Mouse (Mus musculus): ENCODE data around the gene Vpreb1.
A peak's percentile ranks its signal among the peaks of the same experiment; 100 is the strongest.

Vpreb1 gene

GRCm38 (mm10) chr16:16870617-16871331 lies at the start of gene Vpreb1, which contains the start of gene Top3b:
TSS of gene Vpreb1 (minus strand) at chr16:16870843.
TSS of gene Top3b (plus strand) at chr16:16870736.
- peak; percentile 96 for DNase-seq (ENCODE audit: low read depth, low spot score)

- DNase-seq (ENCODE audit: low read depth, low spot score), result no peak
Measured at GRCm38 (mm10) chr16:16918441-16919117, 47.9 kb upstream of the Vpreb1 start.

DNA sequence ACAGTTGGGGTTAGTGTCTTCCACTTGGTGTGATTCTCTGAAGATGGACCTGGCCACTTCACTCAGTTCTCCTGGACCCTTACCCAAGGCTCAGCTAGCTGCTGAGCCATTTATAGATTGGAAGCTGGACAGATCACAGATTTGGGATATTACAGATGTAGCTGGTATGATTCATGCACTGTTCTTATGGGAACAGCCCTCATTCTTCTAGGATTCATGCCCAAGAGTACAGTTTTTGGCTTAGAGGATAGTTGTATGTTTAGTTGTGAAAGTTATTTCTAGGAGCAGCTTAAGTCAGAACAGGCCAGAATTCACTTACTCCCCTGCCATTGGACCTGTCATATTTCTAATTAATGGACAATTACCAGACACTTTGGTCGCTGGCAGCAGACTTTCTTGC lies 42.8 kb upstream of the Vpreb1 start:
- no peak for DNase-seq (ENCODE audit: low read depth, low spot score)

DNA sequence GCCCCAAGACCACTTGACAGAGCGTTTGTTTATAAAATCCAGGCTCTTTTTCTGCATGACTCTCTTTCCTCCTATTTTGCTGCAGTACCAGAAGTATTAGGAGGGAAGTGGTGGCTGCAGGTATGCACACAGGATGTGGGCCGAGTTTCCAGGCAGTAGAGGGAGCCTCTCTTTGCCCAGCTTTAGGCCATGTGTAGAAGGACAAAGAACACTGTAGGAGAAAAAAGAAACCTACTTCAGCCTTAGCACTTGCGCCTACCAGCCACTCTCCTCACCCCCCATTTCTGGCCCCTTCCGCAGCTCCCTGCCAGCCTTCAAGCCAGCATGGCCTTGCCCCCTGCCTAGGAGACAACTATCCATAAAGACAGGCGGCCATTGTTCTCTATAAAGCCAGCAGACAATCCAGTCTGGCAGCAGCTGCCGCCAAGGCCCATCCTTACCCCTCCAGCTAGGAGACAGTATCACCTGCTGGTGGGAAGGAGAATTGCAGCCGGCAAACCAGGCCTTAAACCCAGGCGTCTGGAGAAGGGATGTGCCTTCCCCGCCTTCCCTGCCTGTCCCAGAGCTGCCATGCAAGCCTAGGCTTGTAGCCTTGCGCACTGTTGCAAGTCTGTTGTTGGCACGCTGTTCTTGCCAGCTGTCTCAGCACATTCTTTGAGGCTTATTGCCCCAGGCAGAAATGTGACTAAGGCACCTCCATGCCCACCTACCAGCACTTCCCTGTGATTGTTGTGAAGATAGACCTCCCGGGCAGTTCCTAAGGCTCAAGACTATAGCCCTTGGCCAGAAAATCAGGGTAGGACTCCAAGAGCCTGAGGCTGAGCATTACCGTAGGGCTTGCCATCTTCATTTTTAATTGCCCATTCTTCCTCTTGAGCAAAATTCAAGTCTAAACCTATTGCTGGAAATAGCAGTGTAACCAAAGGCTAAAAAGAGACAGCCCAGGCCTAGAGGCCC lies 41.3 kb upstream of the Vpreb1 start:
- peak; percentile 76 for DNase-seq (ENCODE audit: low read depth, low spot score)

DNA sequence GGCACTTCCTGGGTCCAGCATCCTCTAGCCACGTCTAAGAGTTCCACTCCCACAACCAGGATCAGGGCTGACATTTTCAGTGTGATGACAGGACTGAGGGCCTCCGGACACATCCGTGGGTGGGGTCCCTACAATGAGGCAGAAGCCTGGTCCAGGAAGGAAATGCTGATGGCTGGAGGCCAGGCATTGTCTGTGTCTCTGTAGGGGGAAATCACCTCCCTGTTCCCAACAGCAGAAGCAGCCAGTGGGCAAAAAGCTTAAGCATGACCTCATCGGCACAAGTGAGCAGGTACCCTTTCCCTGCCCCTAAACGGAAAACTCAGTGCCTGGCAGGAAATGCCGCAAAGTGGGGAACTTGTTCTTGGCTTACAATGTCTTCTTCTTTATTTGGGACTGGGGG lies 37.2 kb upstream of the Vpreb1 start:
- DNase-seq (ENCODE audit: low read depth, low spot score), result peak; percentile 6

GRCm38 (mm10) chr16:16903188-16903587 lies 32.5 kb upstream of the Vpreb1 start:
- no peak for DNase-seq (ENCODE audit: low read depth, low spot score)

DNA sequence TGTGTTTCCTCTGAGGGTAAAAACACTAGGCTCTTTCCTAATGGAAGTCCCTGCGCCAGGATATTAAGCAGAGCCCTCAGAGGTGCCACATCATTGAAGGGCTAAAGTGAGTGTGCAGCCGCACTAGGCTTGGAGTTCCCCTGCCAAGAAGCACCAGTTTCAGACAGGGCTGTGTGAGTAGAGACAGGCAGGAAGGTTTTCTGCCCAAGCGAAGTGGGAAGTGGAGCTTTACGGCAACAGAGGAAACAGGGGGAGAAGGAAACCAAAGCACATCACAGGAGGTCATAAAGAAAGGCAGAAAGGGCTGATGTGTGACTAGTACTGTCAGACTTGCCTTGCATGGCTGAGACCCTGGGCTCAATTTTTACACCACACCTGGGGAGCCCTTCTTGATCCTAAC lies 31.7 kb upstream of the Vpreb1 start:
- DNase-seq (ENCODE audit: low read depth, low spot score), result no peak

GRCm38 (mm10) chr16:16897056-16897584 lies 26.5 kb upstream of the Vpreb1 start:
- peak; percentile 11 for DNase-seq (ENCODE audit: low read depth, low spot score)

GRCm38 (mm10) chr16:16896382-16897055 lies 25.9 kb upstream of the Vpreb1 start, which contains the start of gene Ppm1f:
TSS of gene Ppm1f (plus strand) at chr16:16896469.
- DNase-seq (ENCODE audit: low read depth, low spot score), result peak; percentile 95

DNA sequence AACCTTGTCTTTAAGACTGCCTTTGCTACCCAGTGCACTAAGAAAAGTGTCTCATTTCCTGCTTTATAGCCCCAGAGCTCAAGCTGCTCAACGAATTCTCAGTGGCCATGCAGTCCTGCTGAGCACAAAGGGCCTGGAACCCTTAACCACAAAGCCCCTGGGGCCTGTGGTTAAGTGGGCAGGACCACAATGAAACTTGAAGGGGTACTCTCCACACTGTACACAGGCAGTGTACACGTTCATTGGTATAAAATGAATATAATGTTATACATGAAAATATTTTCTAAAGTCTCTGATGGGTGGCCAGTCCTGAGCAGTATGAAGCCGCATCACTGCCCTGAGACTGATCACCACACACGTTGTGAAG lies 25.4 kb upstream of the Vpreb1 start:
- DNase-seq (ENCODE audit: low read depth, low spot score), result no peak

DNA sequence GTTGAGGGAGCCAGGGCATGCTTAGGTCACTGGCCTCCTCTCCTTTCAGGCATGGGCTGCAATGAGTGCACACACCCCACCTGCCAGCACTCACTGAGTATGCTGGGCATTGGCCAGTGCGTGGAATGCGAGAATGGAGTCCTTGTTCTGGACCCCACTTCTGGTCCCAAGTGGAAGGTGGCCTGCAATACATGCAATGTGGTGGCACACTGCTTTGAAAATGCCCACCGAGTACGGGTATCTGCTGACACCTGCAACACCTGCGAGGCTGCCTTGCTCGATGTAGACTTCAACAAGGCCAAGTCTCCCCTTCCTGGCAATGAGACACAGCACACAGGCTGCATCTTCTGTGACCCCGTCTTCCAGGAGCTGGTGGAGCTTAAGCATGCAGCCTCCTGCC lies 21.7 kb upstream of the Vpreb1 start:
- no peak for DNase-seq (ENCODE audit: low read depth, low spot score)

- no peak for DNase-seq (ENCODE audit: low read depth, low spot score)
Measured at GRCm38 (mm10) chr16:16888341-16888740, 17.7 kb upstream of the Vpreb1 start.

- DNase-seq (ENCODE audit: low read depth, low spot score), result no peak
Measured at GRCm38 (mm10) chr16:16879025-16879424, 8.4 kb upstream of the Vpreb1 start.

- DNase-seq (ENCODE audit: low read depth, low spot score), result peak; percentile 2
Measured at GRCm38 (mm10) chr16:16870241-16870616, 414 bp downstream of the Vpreb1 start.

GRCm38 (mm10) chr16:16865696-16866561 lies 4.7 kb downstream of the Vpreb1 start:
- peak; percentile 41 for DNase-seq (ENCODE audit: low read depth, low spot score)

- DNase-seq (ENCODE audit: low read depth, low spot score), result no peak
Measured at GRCm38 (mm10) chr16:16865217-16865616, 5.4 kb downstream of the Vpreb1 start.

DNA sequence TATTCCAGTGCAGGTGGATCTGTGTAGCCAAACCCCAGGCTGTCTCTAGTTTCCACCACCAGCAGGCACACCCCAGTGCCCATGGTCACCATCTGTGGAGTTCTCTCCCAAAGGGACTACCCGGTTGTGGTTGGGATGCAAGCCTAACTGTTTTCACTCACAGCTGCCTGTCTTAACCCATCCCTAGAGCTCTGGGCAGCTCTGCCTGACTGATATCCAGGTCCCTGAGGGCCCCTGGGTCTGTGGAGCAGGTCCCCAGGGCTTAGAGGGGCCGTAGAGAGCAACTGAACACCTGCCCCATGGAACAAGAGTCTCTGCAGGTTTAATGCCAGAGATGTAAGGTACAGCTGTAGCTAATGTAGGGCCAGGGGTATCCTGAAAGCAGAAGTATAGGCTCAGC lies 6.7 kb downstream of the Vpreb1 start, which contains the start of gene Igll1:
Gene Igll1, minus strand, starts transcription at position 8 of the 400 bp plus-strand sequence.
- no peak for DNase-seq (ENCODE audit: low read depth, low spot score)

- no peak for DNase-seq (ENCODE audit: low read depth, low spot score)
Measured at GRCm38 (mm10) chr16:16862288-16862687, 8.4 kb downstream of the Vpreb1 start.

DNA sequence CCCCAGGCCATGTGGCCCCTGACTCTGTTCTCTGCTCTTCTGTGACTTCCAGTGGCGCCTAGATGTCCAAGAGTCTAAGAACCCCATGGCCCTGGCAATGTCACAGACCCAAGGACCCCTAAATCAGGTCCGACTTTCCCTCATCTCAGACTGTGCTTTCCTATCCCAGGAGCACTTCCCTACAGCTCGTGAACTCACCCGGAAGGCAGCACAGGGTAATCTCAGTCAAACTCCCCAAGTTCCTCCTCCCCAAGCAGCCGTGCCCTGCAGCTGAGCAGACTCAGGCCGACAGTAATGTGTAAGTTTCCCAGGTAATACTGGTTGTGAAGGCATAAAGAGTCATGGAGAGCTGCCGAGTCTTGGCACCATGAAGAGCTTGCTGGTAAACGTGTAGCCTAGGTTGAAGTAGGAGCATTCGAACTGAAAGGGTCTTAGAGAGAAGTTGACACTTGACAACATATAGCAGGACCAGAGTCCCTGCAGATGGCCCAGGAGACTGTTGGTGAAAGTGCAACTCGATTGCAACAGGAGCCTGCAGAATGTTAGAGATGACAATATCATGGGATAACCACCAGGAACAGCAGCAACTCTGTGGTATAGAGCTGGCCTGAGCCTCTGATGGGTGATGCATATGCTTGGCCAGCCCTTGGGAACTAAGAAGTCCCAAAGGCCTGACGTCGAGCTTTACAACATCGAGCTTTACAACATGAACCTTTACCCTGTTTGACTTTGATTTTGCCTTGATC lies 13.7 kb downstream of the Vpreb1 start:
- DNase-seq (ENCODE audit: low read depth, low spot score), result no peak

All from forelimb bud, embryonic 11.5 days (tissue).